Mouse (Mus musculus): ENCODE data around the gene Fntb.

Gene Fntb

GRCm38 (mm10) chr12:76765354-76765851 lies at the start of gene Fntb, which contains the start of gene Churc1:
Fntb (plus strand) TSS chr12:76765589.
Churc1 (plus strand) TSS chr12:76765538.
- DNase-seq (ENCODE audit: low read depth, low spot score), result peak; percentile 95

- no peak for DNase-seq (ENCODE audit: low read depth, low spot score)
Measured at GRCm38 (mm10) chr12:76718384-76718783, 47.0 kb upstream of the Fntb start.

GRCm38 (mm10) chr12:76720572-76720971 lies 44.8 kb upstream of the Fntb start:
- no peak for DNase-seq (ENCODE audit: low read depth, low spot score)

- no peak for DNase-seq (ENCODE audit: low read depth, low spot score)
Measured at GRCm38 (mm10) chr12:76722026-76722425, 43.4 kb upstream of the Fntb start.

GRCm38 (mm10) chr12:76727955-76728354 lies 37.4 kb upstream of the Fntb start:
- no peak for DNase-seq (ENCODE audit: low read depth, low spot score)

- no peak for DNase-seq (ENCODE audit: low read depth, low spot score)
Measured at GRCm38 (mm10) chr12:76750866-76751459, 14.4 kb upstream of the Fntb start.

GRCm38 (mm10) chr12:76752652-76753318 lies 12.6 kb upstream of the Fntb start:
- DNase-seq (ENCODE audit: low read depth, low spot score), result peak; percentile 55

GRCm38 (mm10) chr12:76765901-76766630 lies 677 bp downstream of the Fntb start:
- DNase-seq (ENCODE audit: low read depth, low spot score), result no peak

GRCm38 (mm10) chr12:76770841-76771500 lies 5.6 kb downstream of the Fntb start:
- no peak for DNase-seq (ENCODE audit: low read depth, low spot score)

- no peak for DNase-seq (ENCODE audit: low read depth, low spot score)
Measured at GRCm38 (mm10) chr12:76771540-76771939, 6.2 kb downstream of the Fntb start.

- no peak for DNase-seq (ENCODE audit: low read depth, low spot score)
Measured at GRCm38 (mm10) chr12:76774652-76775051, 9.3 kb downstream of the Fntb start.

GRCm38 (mm10) chr12:76775132-76775531 lies 9.7 kb downstream of the Fntb start:
- no peak for DNase-seq (ENCODE audit: low read depth, low spot score)

- no peak for DNase-seq (ENCODE audit: low read depth, low spot score)
Measured at GRCm38 (mm10) chr12:76776898-76777297, 11.5 kb downstream of the Fntb start.

GRCm38 (mm10) chr12:76777845-76778244 lies 12.5 kb downstream of the Fntb start:
- DNase-seq (ENCODE audit: low read depth, low spot score), result no peak

- DNase-seq (ENCODE audit: low read depth, low spot score), result no peak
Measured at GRCm38 (mm10) chr12:76778305-76779083, 13.1 kb downstream of the Fntb start.

- DNase-seq (ENCODE audit: low read depth, low spot score), result no peak
Measured at GRCm38 (mm10) chr12:76779951-76780350, 14.6 kb downstream of the Fntb start.

- DNase-seq (ENCODE audit: low read depth, low spot score), result no peak
Measured at GRCm38 (mm10) chr12:76780639-76781468, 15.5 kb downstream of the Fntb start.

- DNase-seq (ENCODE audit: low read depth, low spot score), result no peak
Measured at GRCm38 (mm10) chr12:76784056-76784619, 18.7 kb downstream of the Fntb start.

GRCm38 (mm10) chr12:76790446-76791084 lies 25.2 kb downstream of the Fntb start:
- DNase-seq (ENCODE audit: low read depth, low spot score), result no peak

All from telencephalon, adult 2 months (tissue).